Mouse (Mus musculus) retina, postnatal 1 day (tissue): ENCODE measurements around the gene Armh3.
"Not testable (repeated sequence)": the region's sequence is repeated elsewhere in the genome, so short reads cannot be mapped to it uniquely, and the experiment has no call there.

Source experiments
- DNase-seq: peaks from one replicate; pipeline ENCODE4 v3.0.0-alpha.2; 2012

The Armh3 gene

GRCm38 (mm10) chr19:46032731-46033510, 34.6 kb upstream of the Armh3 start:
- no peak for DNase-seq

DNA sequence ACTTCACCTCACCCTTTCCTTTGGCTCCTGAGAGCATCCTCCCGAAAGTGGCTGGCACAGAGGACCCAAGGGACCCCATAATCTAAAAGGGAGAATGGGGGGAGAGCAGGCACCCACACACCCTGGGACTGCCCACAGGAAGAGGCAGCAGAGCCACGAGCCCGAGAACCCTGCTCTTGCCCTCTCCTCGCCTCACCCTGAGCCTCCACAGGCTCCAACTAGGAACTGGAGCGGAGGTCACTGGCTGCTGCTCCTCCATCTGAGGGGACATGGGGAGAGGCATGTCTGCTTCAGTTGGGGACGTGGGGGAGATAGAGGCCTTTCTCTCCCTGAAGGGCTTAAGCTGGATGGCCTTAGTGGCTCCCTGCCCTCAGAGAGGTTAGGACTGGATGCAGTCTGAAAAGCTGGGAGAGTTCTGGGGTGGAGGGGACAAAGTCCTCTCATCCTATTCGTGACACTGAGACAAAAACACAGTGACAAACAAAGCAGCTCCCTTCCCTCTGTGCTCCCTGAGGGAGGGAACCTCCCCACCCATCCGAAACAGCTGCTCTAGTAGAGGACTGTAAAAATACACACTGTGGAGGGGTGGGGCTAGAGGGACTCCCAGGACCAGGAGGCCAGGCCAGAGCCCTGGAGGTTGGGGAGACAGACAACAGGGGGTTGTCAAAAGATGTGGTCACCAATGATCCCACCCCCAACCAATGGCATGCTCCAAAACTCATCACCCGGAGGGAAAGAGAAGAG, 33.6 kb upstream of the Armh3 start:
- DNase-seq: no peak

DNA sequence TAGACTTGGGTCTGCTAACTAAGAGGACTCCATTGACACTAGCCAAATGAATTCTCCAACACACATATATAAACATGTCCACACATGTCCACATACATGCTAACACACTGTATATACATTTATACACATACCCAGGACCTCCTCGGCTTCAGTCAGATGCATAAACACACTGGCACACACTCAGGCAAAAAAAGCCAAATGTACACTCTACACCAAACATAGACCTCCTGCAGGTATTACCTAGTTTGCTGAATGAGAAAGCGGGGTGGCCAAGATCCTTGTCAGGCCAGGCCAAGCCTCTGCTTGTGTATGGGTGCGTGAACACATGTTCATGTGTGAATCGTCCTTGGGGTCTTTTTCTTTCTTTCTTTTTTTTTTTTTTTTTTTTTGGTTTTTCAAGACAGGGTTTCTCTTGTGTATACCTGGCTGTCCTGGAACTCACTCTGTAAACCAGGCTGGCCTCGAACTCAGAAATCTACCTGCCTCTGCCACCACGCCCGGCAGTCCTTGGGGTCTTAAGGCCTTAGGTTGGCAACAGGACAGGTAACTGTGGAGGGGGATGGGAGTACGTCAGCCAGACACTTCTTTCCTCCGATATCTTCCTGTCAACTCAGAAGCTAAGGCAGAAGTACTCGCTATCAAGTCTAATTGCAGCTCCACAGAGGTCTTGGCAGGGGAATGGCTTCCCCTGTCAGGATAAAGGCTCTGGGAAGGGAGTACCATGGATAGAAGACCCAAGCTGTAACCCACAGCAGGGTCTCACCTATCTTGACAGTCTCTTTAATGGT, 32.1 kb upstream of the Armh3 start:
- DNase-seq: no peak

- DNase-seq: no peak
These were observed 31.4 kb upstream of the Armh3 start for GRCm38 (mm10) chr19:46029652-46030051.

DNA sequence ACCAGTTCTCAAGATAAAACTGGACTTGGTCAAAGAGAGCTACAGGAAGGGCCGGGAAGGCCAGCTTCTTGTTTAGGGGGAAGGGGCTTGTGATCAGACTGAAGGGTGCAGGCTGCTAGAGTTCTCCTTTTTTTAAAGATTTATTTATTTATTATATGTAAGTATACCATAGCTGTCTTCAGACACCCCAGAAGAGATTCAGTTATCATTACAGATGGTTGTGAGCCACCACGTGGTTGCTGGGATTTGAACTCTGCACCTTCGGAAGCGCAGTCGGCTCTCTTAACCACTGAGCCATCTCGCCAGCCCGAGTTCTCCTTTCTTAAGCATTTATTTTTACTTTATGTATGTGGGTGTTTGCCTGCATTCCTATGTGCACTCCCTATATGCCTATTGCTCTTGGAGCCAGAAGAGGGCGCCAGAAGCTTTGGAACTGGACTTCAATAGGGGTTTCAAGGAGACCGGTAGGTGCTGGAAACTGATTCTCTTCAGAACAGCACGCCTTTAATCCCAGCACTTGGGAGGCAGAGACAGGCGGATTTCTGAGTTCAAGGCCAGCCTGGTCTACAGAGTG, 30.5 kb upstream of the Armh3 start:
- DNase-seq: peak; percentile 45

GRCm38 (mm10) chr19:46026567-46026966, 28.3 kb upstream of the Armh3 start:
- DNase-seq: no peak

- DNase-seq: no peak
These were observed 26.7 kb upstream of the Armh3 start for GRCm38 (mm10) chr19:46024959-46025358.

- peak; percentile 59 for DNase-seq
These were observed 17.7 kb upstream of the Armh3 start for GRCm38 (mm10) chr19:46016023-46016422.

GRCm38 (mm10) chr19:46014572-46015178, 16.4 kb upstream of the Armh3 start:
- DNase-seq: peak; percentile 93

GRCm38 (mm10) chr19:46005680-46006079, 7.4 kb upstream of the Armh3 start:
- DNase-seq: no peak

DNA sequence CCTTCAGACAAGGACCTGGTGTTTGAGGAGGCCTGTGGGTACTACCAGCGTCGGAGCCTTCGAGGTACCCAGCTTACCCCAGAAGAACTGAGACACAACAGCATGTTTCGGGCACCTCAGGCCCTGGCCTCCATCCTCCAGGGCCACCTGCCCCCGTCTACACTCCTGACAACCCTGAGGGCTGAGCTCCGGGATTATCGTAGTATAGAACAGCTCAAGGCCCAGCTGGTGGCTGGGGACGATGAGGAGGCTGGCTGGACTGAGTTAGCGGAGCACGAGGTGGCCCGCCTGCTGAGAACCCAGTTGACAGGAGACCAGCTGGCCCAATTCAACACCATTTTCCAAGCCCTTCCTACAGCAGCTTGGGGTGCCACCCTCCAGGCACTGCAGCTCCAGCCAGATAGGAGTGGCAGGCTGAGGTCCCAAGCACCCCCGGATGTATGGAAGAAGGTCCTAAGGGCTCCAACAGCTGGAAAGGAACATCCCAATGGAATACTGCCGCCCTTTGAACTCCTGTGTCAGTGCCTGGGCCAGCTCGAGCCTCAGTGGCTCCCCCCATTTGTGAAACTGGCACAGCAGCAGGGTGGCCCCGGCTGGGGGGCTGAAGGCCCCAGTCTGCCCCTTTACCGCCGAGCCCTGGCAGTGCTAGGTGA, 6.7 kb upstream of the Armh3 start:
- DNase-seq: peak; percentile 53

DNA sequence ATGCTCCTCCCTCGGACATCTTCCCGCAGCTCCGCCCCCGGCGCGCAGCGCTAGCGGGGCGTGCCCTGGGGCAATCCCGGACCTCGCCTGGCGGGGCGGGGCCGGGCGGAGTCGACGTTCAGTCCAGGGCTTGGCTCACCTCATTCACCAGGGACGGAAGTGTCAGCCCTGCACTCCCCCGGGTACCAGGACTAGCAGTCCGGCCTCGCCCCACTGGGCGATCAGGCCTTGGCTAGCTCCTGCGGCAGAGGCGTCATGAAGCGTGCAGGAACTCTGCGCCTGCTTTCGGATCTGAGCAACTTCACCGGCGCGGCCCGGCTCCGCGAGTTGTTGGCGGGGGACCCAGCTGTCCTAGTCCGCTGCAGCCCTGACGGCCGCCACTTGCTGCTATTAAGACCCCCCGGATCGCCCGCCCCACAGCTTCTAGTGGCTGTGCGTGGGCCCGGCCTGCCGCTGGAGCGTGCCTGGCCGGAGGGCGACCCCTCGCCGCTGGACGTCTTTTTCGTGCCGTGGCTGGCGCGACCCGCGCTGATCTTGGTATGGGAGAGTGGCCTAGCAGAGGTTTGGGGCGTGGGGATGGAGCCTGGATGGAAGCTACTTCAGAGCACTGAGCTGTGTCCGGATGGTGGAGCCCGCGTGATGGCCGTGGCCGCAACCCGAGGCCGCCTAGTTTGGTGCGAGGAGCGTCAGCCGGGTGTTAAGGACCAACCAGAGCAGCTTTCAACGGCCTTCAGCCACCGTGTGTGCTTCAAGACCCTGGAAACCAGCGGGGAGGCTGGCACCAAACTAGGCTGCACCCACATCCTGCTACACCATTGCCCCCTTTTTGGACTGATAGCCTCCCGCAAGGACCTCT, 5.3 kb upstream of the Armh3 start, which contains the start of gene Hps6:
Gene Hps6 (plus strand): TSS at position 138 of the 856 bp plus-strand sequence.
- peak; percentile 82 for DNase-seq

DNA sequence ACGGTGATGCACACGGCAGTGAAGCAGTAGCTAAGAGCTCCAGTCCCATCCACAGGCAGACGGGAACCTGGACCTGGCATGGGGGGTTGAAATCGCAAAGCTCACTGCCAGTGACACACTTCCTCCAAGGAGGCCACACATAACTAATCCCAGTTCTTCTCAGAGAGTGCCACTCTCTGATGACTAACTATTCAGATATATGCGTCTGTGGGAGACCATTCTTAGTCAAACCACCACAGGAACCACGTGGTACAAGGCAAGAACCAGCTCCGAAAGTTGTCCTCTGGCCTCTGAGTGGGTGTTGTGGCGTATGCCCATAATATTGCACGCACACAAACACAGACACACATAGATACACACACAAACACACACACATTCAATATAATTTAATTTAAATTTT, 4.0 kb upstream of the Armh3 start:
- DNase-seq: no peak

- DNase-seq: no peak
These were observed 1.1 kb upstream of the Armh3 start for GRCm38 (mm10) chr19:45999378-45999777.

DNA sequence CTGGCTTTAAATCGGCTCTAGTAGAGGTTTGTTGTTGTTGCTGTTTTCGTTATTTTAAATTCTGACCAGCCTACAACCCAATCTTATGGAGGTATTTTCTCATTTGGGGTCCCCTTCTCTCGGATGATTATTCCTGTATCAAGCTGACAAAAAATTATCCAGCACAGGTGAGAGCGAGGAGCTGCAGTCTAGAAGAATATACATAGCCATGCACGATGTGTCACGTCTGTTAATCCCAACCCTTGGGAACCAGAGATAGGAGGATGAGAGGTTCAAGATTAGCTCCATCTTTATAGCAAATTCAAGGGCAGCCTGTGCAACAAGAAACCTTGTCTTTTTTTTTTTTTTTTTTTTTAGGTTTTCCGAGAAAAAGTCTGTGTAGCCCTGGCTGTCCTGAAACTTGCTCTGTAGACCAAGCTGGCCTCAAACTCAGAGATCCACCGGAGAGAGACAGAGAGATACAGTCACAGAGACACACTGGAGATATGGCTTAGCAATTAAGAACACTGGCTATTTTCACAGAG, 468 bp upstream of the Armh3 start:
- no peak for DNase-seq

DNA sequence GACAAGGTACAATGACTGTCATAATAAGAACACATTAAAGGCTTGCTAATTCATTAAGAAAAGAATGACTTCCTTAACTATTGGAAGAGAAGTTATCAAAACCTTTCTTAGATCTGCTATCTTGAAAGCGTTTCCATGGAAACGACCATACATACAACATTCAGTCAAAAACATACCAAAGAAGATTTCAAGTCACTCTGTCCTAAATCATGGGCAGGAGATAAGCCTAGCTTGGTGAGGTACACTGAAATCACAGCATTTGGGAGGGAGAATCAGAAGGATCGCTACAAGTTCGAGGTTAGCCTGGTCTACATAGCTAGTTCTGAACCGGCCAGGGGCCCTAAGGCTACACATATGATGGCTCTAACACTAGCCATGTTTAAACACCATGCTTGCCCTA, 923 bp downstream of the Armh3 start:
- no peak for DNase-seq

DNA sequence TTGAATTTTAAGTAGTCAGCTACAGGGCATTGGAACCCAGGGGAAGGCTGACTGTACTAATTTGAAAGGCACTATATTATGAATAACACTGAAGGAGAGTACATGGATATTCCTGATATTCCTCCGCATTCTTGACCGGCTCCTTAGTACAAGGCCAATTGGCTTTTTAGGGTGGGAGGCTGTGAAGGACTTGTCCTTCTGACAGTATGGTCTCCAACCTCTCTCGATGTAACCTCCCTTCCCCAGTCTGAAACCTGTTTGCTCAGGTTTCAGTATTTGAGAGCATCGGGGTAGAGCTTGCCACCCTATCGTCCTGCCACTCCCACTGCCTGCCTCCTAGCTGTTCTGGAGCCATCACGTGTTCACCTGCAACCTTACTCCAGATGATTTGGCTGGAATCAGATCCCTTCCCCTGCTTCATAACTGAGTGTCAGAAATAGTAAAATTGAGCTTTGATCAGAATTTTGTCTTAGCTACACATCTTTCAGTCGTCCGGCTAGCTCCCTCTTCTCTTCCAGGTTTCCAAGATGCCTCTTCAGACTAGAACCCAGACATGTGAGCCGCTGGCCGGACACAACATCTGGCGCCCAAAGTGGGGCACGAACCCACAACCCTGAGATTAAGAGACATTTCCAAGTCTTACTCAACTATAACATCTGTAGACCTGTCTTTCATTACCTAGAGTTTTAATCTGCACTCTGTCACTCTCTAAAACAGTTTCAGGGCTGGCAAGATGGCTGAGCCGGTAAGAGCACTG, 4.1 kb downstream of the Armh3 start:
- DNase-seq: no peak

GRCm38 (mm10) chr19:45993441-45993840, 4.8 kb downstream of the Armh3 start:
- DNase-seq: not testable (repeated sequence)

- DNase-seq: no peak
These were observed 7.1 kb downstream of the Armh3 start for GRCm38 (mm10) chr19:45991171-45991570.

GRCm38 (mm10) chr19:45988238-45988637, 10.1 kb downstream of the Armh3 start:
- DNase-seq: no peak
